Mouse (Mus musculus) limb, embryonic 15.5 days (tissue): Measurements from ENCODE around the gene Cenpa. TPM values are rescaled to one million over a fixed set of nuclear protein-coding genes. Genes with fewer than 3 reads are reported as not detected.
A peak's percentile ranks its signal among the peaks of the same experiment; 100 is the strongest.
"Not testable (repeated sequence)": the region's sequence is repeated elsewhere in the genome, so short reads cannot be mapped to it uniquely, and the experiment has no call there.

Source experiments
- ATAC-seq: fragments of 200-750 bp; cut with Nextera tagmentation; 2 replicates; pipeline ENCODE4 v1.8.0; 2017; ENCODE audit warnings: low read depth, moderate TSS enrichment; ENCODE audit not compliant: insufficient number of reproducible peaks, low FRiP score, low TSS enrichment
- H3K27ac ChIP-seq: fragments of 300-500 bp; sonication (generic); 2 replicates; pipeline ENCODE4 v1.5.1; 2015; ENCODE audit warnings: moderate library complexity, mild to moderate bottlenecking, inconsistent platforms
- H3K27me3 ChIP-seq: fragments of 300-500 bp; sonication (generic); 2 replicates; pipeline ENCODE4 v1.6.1; 2015; ENCODE audit warnings: inconsistent platforms
- H3K36me3 ChIP-seq: fragments of 300-500 bp; sonication (generic); 2 replicates; pipeline ENCODE4 v1.6.1; 2015; ENCODE audit warnings: inconsistent platforms
- H3K4me1 ChIP-seq: fragments of 300-500 bp; sonication (generic); 2 replicates; pipeline ENCODE4 v1.6.1; 2015; ENCODE audit warnings: inconsistent platforms
- H3K4me2 ChIP-seq: fragments of 300-500 bp; sonication (generic); 2 replicates; pipeline ENCODE4 v1.6.1; 2015; ENCODE audit warnings: mild to moderate bottlenecking, inconsistent platforms
- H3K4me3 ChIP-seq: fragments of 300-500 bp; sonication (generic); 2 replicates; pipeline ENCODE4 v1.5.1; 2015; ENCODE audit warnings: mild to moderate bottlenecking, inconsistent platforms
- H3K9ac ChIP-seq: fragments of 300-500 bp; sonication (generic); 2 replicates; pipeline ENCODE4 v1.6.1; 2015; ENCODE audit warnings: inconsistent platforms
- H3K9me3 ChIP-seq: fragments of 300-500 bp; sonication (generic); 2 replicates; pipeline ENCODE4 v1.6.1; 2016; ENCODE audit warnings: inconsistent platforms
- WGBS: fragments of 180-500 bp; shearing (Covaris S2); methylation state at CpG from one replicate; pipeline ENCODE4 v1.1.7; 2015; 5-methylcytosine and 5-hydroxymethylcytosine counted together
- polyA plus RNA-seq: library from polyadenylated mRNA; unstranded; fragments of >200 nt; fragmentation: Nextera tagmentation; extraction: Ambion mirVana; gene quantifications from 2 replicates; pipeline ENCODE4 v1.2.1, GENCODE M21; 2015

Cenpa gene
- polyA plus RNA-seq, 1 experiment from 2014 or later: 217 TPM

DNA sequence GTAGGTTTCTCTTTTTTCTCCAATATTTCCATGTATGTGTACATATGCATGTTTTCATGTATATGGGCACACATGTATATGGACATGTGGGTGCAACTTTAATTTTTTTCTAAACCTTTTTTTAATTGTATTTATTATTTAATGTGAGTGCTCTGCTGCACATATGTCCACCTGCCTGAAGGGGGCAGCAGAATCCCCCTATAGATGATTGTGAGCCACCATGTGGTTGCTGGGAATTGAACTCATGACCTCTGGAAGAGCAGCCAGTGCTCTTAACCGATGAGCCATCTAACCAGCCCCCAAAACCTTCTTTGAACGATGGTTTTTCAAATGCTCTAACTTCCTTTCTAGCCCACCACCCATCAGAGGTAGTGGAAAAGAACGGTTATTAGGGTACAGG lies 17.4 kb downstream of the Cenpa start:
- no peak overlapping the region for H3K27ac ChIP-seq
- no peaks in the 10 kb centered on the region for H3K27me3 ChIP-seq
- WGBS: 78% methylated on average over 3 of the region's 3 CpGs

DNA sequence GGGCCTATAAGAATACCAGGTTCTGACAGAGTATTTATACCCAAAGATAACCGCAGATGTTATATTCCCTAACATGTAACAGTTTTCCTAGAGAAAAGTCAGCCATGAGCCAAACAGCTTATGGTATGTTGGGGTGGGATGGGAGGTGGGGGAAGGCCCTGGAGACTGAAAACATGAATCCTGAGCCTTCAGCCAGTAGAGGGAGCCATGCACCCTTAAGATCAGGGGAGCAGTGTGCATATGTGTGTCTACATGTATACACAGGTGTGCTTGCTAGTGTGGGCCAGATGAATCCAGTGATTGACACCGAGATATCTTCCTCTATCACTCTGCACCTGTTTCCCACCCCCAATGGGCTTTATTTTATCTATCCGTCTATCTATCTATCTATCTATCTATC lies 20.2 kb downstream of the Cenpa start:
- no peaks in the 10 kb centered on the region for H3K4me1 ChIP-seq
- no peak overlapping the region for H3K27ac ChIP-seq
- H3K4me3 ChIP-seq: no peak overlapping the region
- WGBS: 64% methylated on average over 3 of the region's 3 CpGs
- no peaks in the 10 kb centered on the region for H3K36me3 ChIP-seq
- no peak overlapping the region for H3K9ac ChIP-seq
- no peak for ATAC-seq
- no peaks in the 10 kb centered on the region for H3K27me3 ChIP-seq
- no peak overlapping the region for H3K4me2 ChIP-seq
- H3K9me3 ChIP-seq: no peaks in the 10 kb centered on the region

More for the DNA sequence above, 17.4 kb downstream of the Cenpa start:
- H3K4me3 ChIP-seq: no peak overlapping the region
- H3K36me3 ChIP-seq: no peaks in the 10 kb centered on the region
- no peak overlapping the region for H3K4me2 ChIP-seq
- no peak for ATAC-seq
- H3K9me3 ChIP-seq: no peaks in the 10 kb centered on the region
- H3K4me1 ChIP-seq: no peaks in the 10 kb centered on the region
- H3K9ac ChIP-seq: no peak overlapping the region

DNA sequence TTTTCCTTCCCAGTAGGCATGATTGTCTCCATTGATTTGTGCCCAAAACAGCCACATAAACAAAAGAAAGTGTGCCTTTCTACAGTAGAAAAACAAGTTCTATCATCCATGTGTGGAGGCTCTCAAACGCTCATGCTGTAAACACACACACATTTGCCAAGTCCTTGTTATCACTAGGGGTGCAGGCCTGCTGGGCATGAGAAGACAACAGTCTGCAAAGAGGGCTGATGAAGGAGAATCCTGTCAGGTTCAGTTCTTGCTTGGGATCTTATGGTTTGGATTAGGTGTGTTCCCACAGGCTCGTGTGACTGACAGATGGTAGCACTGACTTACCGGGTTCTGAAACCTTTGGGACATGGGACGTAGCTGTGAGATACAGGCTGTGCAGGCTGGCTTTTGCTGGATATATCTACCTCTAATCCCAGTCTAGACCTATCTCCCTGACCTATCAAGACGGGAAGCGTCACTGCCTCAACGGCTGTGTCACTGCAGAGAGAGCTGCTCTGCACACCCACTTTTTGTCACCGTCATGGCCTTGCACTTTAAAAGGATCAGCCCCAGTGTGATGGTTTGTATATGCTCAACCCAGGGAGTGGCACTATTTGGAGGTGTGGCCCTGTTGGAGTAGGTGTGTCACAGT lies 33.9 kb downstream of the Cenpa start:
- 0 out of 2 replicates have a peak, but pooled peaks cover 4% of the 10 kb centered on the region for H3K27me3 ChIP-seq
- H3K4me1 ChIP-seq: no peaks in the 10 kb centered on the region
- no peak overlapping the region for H3K27ac ChIP-seq
- H3K36me3 ChIP-seq: no peaks in the 10 kb centered on the region
- no peaks in the 10 kb centered on the region for H3K9me3 ChIP-seq
- no peak overlapping the region for H3K9ac ChIP-seq
- H3K4me2 ChIP-seq: no peak overlapping the region
- WGBS: 79% methylated on average over 8 of the region's 8 CpGs
- no peak for ATAC-seq
- no peak overlapping the region for H3K4me3 ChIP-seq

DNA sequence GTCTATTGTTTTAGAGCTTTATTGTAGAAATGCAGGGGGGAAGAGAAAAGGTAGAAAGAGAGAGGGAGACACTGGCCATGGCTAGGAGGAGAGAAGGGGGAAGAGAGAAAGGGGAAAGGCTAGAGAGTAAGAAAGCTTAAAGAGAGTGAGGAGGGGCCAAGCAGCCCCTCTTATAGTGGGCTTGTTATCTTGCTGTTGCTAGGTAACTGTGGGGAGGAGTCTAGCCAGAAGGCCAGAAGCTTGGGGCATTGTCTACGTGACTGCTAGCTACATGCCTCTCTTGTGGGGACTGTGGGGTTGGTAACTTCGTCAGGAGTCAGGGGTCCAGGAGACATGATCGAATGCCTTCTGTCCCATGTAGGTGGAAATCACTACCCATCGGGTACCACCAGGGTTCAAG lies 34.8 kb downstream of the Cenpa start:
- not testable (repeated sequence) for H3K4me1 ChIP-seq, H3K27me3 ChIP-seq, H3K4me3 ChIP-seq, H3K36me3 ChIP-seq, H3K9me3 ChIP-seq, H3K9ac ChIP-seq, ATAC-seq, H3K4me2 ChIP-seq, H3K27ac ChIP-seq
- 59% methylated on average over 4 of the region's 4 CpGs for WGBS

DNA sequence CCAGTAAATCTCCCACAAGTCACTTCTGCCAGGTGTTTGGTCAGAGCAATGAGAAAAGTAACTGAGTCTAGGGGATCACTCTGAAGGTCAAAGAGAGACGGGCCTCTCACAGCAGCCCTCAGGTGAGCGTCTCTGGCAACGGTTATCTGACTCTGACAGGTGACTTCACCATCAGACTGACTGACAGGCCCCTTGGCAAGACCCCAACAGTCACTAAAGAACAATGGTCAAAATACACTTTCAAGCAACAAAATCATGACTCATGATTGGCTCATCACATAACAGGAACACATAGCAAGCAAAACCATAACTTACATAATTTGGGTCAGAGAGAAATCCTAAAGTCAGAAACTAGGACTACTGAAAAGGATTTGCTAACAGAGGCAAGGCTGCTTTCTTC lies 35.3 kb downstream of the Cenpa start:
- H3K9me3 ChIP-seq: no peaks in the 10 kb centered on the region
- no peak for ATAC-seq
- H3K36me3 ChIP-seq: no peaks in the 10 kb centered on the region
- no peak overlapping the region for H3K4me2 ChIP-seq
- H3K4me3 ChIP-seq: no peak overlapping the region
- no peak overlapping the region for H3K27ac ChIP-seq
- 0 out of 2 replicates have a peak, but pooled peaks cover 4% of the 10 kb centered on the region for H3K27me3 ChIP-seq
- H3K9ac ChIP-seq: no peak overlapping the region
- 83% methylated on average over 3 of the region's 3 CpGs for WGBS
- no peaks in the 10 kb centered on the region for H3K4me1 ChIP-seq

DNA sequence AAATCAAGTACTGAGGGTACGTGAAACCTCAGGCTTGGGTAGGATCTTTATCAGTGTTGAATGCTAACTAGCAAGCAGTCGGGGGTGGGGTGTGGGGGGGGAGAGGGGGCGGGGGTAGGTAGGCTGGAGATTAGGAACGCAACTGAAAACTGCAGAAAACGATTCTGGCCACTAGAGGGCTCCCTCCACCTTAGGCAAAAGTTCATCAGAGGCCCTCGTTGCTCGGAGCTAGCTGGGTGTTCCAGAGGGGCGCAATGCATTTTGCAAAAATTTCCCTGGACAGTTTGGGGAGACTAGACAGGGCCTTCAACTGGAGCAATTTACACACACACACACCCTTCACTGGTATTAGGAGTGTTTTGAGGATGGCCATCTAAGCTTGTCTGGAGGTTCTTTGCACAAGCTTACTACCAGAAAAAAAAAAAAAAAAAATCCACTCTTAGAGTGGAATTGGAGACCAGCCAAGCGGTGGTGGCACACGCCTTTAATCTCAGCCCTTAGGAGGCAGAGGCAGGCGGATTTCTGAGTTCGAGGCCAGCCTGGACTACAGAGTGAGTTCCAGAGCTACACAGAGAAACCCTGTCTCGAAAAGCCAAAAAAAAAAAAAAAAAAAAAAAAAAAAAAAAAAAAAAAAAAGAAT lies 43.3 kb downstream of the Cenpa start:
- Histone ChIP-seq H3K27me3 (peaks cover 56% of the 10 kb centered on the region), H3K9ac (no peak overlapping the region), H3K4me1 (peaks cover 29% of the 10 kb centered on the region), H3K4me2 (no peak overlapping the region), H3K4me3 (no peak overlapping the region), H3K9me3 (no peaks in the 10 kb centered on the region), H3K36me3 (no peaks in the 10 kb centered on the region), H3K27ac (no peak overlapping the region)
- ATAC-seq: no peak
- WGBS: 11% methylated on average over 13 of the region's 13 CpGs

DNA sequence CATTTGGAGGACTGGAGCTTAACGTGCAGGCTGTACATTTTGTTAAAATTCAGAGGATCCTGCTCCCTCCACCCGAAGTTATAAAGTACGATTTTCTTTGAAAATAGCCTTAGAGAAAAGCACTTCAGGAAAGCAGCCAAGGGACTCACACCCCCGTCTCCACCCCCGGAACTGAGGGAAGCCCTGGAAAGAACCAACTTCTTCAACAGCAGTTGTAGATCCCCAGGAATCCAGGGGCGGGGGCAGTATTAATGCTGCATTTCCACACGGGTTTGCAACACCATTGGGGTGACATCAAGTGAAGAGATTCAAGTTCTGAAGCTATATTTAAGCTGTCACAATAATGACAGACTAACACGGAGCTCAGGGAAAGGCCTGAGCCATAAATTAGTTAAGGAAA lies 43.9 kb downstream of the Cenpa start:
- H3K9ac ChIP-seq: no peak overlapping the region
- no peaks in the 10 kb centered on the region for H3K9me3 ChIP-seq
- peaks cover 59% of the 10 kb centered on the region for H3K27me3 ChIP-seq
- H3K27ac ChIP-seq: no peak overlapping the region
- 18% methylated on average over 8 of the region's 8 CpGs for WGBS
- 0 out of 2 replicates have a peak overlapping the region, but pooled peaks have one; percentile 94 for H3K4me2 ChIP-seq
- no peaks in the 10 kb centered on the region for H3K36me3 ChIP-seq
- ATAC-seq: no peak
- H3K4me3 ChIP-seq: 0 out of 2 replicates have a peak overlapping the region, but pooled peaks have one; percentile 52
- peaks cover 29% of the 10 kb centered on the region for H3K4me1 ChIP-seq

DNA sequence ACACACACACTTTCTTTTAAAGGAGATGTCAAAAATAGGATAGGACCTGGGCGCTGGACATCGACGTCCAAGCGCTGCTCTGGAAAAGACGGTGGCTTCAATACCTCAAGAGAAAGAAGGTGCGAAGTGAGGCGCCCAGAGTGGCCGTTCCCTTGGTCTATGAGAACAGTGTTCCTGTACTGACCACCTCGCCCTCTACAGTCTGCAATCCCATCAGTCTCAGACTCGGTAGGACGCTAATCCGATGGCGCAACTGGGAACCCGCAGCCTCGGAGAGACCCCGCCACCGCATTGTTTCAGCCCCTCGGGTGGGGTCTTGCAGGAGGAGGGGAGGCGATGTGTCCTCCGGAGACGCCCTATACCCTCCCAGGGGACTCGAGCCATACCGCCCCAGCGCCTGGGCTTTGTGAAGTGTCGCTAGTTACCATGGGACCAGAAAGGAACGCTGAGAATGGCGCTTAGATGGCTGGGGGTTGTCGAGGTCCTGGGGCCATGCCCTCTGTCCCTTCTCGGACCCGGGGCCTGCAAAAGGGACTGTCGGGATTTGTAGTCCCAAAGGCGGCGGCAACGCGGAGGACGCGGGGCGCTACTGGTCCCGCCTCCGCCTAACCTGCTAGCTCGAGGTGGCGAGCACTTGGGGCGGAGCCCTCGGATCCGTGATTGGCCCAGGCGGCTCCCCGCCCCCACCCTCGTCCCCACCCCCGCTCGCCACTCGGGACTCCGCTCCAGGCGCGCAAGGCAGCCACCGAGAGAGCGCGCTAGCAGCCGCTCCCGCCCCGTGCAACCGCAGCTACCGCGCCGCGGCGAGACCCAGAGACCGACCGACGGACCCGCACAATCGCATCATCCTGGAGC lies 44.8 kb downstream of the Cenpa start, which contains the start of gene Dpysl5:
Gene Dpysl5, plus strand, starts transcription at position 418 of the 855 bp plus-strand sequence.
- H3K4me1 ChIP-seq: peaks cover 29% of the 10 kb centered on the region
- H3K27me3 ChIP-seq: peaks cover 59% of the 10 kb centered on the region
- peak within 1 kb of the TSS; percentile 52 for H3K4me3 ChIP-seq
- 0 out of 2 replicates have a peak within 1 kb of the TSS, but pooled peaks have one; percentile 7 for H3K9ac ChIP-seq
- H3K27ac ChIP-seq: no peak within 1 kb of the TSS
- WGBS: under 1% methylated on average over 66 of the region's 71 CpGs
- H3K9me3 ChIP-seq: no peaks in the 10 kb centered on the region
- H3K4me2 ChIP-seq: peak within 1 kb of the TSS; percentile 94
- no peaks in the 10 kb centered on the region for H3K36me3 ChIP-seq
- peak; percentile 75; the same call in 1 of the 2 replicates for ATAC-seq

DNA sequence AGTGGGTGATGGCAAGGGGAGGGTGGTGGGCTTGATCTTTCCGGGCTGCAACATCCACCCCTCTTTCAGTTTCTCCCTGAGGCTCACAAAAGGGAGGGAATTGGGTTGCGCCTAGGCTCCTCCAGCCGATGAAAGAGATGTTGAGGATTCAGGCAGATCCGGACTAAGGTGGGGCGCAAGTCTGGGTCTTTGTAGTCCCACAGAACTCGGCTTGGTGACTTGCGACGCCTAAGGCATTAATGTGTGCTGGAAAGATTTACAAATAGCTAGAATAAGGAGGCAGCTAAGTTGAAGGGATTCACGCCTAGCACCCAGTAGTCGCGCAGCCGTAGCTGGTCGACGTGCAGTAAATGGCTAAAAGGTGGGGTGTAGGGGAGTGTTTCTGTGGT lies 45.4 kb downstream of the Cenpa start:
- H3K9me3 ChIP-seq: no peaks in the 10 kb centered on the region
- H3K27ac ChIP-seq: no peak overlapping the region
- peak overlapping the region; percentile 94 for H3K4me2 ChIP-seq
- no peaks in the 10 kb centered on the region for H3K36me3 ChIP-seq
- H3K27me3 ChIP-seq: peaks cover 59% of the 10 kb centered on the region
- peak overlapping the region; percentile 52 for H3K4me3 ChIP-seq
- H3K9ac ChIP-seq: 0 out of 2 replicates have a peak overlapping the region, but pooled peaks have one; percentile 7
- ATAC-seq: no peak
- WGBS: under 1% methylated on average over 14 of the region's 14 CpGs
- peaks cover 29% of the 10 kb centered on the region for H3K4me1 ChIP-seq

DNA sequence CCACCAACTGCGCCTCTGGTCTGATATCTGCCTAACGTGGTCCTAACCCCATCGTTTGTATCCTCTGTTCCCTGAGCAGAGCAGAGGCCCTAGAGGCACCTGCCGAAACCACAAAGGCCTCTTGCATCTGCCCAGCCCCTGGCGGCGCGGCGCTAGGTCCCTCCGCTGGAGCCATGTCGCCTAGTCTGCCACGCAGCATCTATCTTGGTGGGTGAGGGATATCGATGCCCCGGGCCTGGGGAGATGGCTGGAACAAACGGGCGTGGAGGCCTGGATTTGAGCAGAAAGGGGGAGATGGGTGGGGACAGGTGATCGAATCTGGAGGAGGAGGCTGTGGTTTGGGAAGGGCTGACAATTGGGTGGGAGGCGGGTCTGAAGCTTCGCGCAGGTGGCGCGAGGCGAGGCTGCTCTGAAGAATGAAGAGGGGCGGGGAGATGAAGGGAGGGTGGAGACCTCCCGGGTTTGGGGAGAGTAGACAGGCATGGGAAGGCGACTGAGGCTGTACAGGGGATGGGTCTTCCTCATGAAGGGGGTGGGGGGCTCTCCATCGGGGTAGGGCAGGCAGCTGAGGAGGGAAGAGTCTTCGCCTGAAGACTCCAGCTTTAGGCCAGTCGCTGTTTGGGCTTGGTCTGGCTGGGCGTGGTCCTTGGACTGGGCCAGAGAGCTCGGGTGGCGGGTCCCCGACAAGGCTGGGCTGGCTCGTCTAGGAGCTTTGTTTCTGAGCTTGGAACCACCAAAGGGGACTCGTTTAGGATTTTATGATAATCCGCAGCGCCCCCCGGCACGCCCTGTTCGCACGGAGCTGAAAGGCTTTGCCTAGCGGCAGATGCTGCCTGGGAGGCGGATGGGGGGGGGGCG lies 46.1 kb downstream of the Cenpa start:
- peak; percentile 23; the same call in 1 of the 2 replicates for ATAC-seq
- Histone ChIP-seq H3K4me2 (peak overlapping the region; percentile 94), H3K9me3 (no peaks in the 10 kb centered on the region), H3K36me3 (no peaks in the 10 kb centered on the region), H3K27me3 (peaks cover 59% of the 10 kb centered on the region), H3K9ac (0 out of 2 replicates have a peak overlapping the region, but pooled peaks have one; percentile 7), H3K4me1 (peaks cover 29% of the 10 kb centered on the region), H3K4me3 (peak overlapping the region; percentile 52), H3K27ac (no peak overlapping the region)
- WGBS: under 1% methylated on average over 43 of the region's 43 CpGs

DNA sequence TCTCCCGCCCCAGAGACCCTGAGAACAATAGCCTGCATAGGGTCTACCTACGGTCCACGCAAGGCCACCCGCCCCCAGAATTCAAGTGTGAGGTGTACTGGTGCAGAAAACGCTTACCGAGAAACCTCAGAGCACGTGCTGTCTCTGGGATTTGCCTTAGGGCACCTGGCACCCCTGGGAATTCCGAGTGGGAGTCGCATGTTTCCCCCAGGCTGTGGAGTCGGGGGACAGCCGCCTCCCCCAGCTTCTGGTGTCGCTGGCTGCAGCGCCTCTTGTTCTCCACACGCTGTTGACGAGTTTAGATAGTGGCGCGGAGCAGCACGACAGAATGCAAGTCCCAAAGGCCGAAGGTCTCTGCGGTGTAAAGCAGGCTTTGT lies 46.7 kb downstream of the Cenpa start:
- Histone ChIP-seq H3K27me3 (peaks cover 54% of the 10 kb centered on the region), H3K9me3 (no peaks in the 10 kb centered on the region), H3K36me3 (no peaks in the 10 kb centered on the region), H3K9ac (no peak overlapping the region), H3K4me3 (peak overlapping the region; percentile 52), H3K4me1 (peaks cover 29% of the 10 kb centered on the region), H3K27ac (no peak overlapping the region), H3K4me2 (peak overlapping the region; percentile 94)
- ATAC-seq: no peak
- under 1% methylated on average over 20 of the region's 20 CpGs for WGBS
